Mouse (Mus musculus) cerebellum, adult 9-11 months (tissue): ENCODE measurements around the gene Ly6g6f.

Source experiments
- DNase-seq: peaks from one replicate; pipeline ENCODE4 v3.0.0; 2022

Gene Ly6g6f

DNA sequence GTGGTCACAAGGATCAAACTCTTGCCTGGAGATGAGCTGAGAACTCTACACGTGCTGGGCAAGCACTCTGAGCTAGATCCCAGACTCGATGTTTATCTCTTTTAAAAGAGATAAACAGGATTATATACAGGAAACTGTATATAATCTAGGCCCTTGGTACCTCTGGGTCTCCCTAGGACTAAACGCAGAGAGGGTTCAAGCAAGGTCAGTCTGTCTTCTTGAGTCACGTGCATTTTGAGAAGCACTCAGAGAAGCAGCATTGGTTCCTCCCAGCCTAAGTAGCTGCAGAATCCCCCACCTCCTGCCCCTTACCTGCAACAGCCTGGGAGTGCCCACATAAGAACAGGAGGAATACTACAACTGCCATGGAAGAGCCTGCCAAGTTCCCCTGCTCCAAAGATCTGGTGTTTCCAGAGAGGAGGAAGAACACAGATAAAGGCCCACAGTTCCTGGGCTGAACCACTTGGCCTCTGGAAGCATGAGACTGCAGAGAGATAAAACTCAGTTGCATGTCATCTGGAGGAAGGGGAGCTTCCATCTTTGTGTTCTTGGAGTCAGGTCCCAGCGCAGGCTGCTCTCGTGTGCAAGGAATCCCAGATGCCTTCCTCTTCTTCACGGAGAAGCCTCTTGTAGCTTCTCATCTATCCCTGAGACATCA is at the start of gene Ly6g6f:
Gene Ly6g6f, minus strand, starts transcription at position 403 of the 658 bp plus-strand sequence.
- no peak for DNase-seq

DNA sequence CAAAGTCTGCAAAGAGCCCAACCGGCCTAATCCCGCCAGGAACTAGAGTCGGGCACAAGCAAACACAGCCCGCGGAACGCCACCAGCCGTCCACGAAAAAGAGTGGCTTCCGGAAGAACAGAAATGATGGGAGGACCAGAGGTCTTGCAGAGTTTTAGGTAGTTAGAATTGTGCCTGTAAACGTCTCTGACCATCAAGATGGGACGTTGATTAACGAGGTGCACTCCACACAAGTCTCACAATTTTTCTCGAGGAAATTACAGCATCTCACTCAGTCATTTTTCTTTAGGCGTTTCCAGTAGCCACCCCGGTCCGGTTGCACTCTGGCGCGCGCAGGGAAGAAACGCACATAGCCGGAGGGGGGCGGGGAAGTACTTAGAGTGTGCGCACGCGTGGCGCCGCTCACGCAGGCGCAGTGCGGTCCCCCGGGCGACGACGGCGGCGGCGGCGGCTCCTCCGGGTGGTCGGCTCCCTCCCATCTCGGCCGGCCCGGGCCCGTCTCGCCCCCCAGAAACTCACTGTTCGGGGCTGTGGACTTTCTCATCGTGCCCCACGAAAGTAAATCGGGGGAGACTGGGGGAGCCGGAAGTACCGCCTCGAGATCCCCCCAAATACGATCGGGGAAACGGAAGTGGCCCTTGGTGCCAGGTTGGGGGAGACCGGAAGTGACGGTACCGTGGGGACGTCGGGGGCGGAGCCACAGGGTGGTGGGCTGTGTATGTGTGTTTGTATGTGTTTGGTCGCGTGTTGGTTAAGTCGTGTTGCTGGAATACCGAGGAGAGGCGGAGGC is 49.6 kb upstream of the Ly6g6f start, which contains the start of gene Bag6:
Gene Bag6, plus strand, starts transcription at position 378 of the 790 bp plus-strand sequence.
- DNase-seq: peak; percentile 96

DNA sequence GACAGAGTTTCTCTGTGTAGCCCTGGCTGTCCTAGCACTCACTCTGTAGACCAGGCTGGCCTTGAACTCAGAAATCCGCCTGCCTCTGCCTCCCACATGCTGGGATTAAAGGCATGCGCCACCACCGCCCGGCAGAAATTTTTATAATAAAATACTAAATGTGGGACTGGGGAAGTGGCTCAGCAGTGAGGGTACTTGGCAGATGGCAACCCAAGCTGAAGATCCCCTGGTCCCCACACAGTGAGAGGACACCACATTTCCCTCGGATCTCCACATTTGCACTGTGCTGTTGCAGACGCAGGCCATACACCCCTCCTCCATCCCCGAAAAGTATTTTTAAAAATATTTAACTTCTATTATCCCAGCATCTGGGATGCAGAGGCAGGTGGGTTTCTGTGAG is 48.1 kb upstream of the Ly6g6f start:
- DNase-seq: peak; percentile 62

DNA sequence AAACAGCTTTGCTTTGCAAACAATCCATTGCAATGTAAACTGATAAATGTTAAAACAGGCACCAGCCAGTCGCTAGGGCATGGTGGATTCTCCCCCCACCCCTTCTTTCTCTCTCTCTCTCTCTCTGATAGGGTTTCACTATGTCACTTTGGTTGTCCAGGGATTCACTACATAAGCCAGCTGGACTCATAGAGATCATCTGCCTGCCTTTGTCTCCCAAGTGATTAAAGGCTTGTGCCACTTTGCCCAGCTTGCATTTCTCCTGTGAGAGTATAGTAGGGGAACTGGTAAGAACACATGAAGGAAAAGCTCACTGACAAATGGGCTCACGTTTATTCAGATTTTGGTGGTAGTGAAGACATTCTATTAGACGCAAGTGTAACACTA is 46.8 kb upstream of the Ly6g6f start:
- DNase-seq: no peak

DNA sequence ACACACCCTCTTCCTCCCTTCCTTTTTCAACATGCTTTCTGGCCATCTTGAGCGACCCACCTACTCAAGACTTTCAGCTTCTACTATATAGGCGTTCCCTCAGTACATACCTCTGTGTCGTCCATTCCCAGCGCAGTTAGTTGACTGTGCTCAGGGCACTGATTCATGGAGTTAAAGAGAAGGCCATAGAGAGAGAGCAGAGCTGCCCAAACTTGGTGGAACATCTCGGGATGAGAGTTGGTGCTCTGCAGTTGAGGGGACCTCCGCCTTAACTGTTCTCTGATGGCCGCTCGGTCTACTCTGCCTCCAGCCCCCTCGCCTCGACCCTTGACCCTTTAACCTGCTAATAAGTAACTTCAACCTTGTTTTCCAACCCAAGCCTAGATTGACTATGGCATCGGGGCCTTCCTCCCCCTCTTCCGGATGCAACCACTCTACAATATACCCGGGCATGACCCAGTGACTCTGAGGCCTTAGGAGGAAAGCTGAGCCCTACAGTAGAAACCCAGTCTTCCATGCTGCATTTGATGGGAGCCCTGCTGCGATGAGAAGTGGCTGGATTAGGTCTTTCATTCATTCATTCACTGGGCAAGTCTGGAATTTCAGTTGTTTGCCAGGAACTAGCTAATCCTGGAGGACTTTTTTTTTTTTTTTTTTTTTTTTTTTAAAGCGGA is 46.2 kb upstream of the Ly6g6f start, which contains the start of gene Apom:
Gene Apom, minus strand, starts transcription at position 551 of the 674 bp plus-strand sequence.
- peak; percentile 32 for DNase-seq

DNA sequence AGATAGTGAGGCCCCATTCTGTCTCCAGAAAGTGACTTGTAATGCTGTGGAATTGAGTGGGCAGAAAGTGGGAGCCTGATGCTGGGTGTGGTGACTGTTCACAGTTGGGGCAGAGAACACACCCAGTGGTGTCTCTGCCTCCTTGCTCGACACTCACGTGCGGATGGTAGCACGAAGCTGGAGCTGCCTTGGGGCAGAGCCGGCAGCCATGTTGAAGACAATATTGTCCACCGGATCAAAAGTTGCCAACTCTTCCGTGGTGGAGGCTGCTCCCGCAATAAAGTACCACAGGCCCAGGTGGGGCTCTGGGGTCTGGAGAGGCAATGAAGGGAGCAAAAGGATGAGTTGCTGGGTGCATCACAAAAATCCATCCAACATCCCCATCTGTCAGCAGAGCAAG is 45.6 kb upstream of the Ly6g6f start:
- peak; percentile 25 for DNase-seq

DNA sequence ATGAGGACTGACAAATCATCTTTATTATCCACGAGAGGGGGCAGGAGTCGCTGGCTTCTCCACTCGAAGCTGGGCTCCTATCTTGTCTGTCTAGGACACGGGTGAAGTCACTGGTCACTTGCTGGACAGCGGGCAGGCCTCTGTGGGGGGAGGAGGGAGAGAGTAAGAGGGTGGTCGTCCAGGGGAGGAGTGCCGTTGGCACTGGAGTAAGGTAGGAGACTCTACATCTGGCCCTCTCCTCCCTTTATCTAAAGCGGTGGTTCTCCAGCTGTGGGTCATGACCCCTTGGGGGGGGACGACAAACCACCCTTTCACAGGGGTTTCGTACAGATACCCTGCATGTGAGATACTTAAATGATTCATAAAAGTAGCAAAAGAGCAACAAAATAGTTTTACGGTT is 43.6 kb upstream of the Ly6g6f start:
- DNase-seq: peak; percentile 51

DNA sequence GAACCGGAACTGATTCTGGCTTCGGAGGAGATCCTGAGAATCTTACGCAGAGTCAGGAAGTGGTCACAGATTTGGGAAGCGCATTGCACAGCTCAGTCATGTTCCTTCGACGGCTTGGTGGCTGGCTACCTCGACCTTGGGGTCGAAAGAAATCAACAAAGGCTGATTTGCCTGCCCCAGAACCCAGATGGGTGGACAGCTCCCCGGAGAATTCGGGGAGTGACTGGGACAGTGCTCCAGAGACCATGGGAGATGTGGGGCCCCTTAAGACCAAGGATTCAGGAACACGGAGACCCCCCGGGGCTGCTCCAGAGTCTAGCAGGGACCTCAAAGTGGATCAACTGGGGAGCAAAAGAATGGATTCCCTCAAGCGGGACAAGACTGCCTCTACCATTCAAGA is 41.6 kb upstream of the Ly6g6f start:
- DNase-seq: no peak

DNA sequence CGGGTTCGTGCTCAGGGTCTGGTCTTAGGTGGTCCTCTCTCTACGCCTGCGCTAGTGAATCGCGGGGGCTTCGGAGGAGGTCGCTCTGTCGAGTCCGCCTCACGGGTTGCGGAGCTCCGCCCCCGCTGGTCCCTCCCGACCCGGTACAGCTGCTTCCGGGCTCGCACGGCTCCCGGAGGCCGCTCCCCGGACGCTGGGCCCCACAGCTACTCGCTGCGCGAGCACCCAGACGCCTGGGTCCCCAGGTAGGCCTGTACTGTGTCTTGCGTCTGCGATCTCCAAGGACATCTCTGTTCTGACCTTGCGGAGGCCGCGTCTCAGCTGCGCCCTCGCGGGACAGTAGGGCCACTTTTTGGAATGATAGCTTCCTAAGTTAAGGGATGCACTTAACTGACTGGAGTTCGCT is 40.8 kb upstream of the Ly6g6f start, which contains the start of gene D17H6S53E:
Gene D17H6S53E, plus strand, starts transcription at position 168 of the 406 bp plus-strand sequence.
- peak; percentile 73 for DNase-seq

DNA sequence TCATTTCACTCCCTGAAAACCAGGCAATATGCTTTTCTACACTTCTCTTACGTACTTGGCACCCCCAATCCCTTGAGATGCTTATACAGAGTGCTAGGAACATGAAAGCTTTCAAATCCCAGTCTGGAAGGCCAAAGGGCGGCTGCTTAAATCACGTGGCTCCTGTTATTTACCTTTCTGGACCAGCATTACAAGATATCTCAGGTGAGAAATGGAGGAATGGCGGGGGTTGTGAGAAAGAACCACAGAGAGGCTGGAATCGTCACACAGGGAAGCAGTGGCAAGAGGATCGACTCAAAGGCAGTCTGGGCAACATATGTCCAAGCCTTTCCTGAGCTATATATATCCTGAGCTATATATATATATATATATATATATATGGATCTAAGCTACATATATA is 40.2 kb upstream of the Ly6g6f start:
- peak; percentile 36 for DNase-seq

DNA sequence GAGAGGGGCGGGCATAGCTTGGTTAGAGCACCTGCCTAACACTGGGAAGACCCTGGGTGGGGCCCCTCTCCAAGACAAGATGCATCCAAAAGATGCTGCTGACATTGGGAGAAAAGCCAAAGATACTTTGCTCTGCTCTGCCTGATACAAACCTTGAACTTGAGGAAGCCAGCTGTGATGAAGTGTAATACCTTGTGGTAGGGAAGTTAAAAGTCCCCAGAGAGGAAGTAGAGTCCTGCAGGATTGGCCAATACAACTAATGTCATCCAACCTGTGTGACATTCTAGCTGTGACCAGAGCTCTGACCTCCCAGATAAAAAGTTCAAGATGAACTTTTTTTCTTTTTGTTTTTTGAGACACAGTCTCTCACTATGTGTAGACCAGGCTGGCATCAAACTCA is 39.7 kb upstream of the Ly6g6f start:
- DNase-seq: no peak

DNA sequence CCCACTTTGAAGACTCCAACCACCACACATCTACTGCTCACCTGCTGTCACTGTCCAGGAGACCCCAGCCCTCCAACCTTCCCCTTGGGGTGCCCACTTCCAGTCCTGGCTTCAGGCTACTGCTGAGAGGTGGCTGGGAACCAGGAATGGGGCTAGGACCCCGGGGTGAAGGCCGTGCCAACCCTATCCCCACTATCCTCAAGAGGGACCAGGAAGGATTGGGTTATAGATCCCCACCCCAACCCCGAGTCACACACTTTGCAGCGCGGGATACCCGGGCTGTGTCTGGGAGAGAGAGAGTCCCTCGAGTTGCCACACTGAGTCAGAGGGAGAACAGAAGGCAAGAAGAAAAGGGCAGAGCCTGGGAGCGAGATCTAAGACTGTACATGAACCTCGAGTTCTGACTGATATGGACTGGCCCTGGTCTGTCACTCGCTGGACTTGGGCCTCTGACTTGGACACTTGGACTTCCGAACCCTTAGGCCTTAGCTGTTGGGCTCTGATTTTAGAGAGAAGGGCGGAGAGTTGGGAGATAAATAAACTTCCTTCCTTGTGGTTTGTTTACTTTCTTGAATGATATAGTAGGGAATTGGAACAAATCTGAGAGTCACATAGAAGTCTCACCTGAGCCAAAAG is 39.0 kb upstream of the Ly6g6f start:
- DNase-seq: peak; percentile 56

DNA sequence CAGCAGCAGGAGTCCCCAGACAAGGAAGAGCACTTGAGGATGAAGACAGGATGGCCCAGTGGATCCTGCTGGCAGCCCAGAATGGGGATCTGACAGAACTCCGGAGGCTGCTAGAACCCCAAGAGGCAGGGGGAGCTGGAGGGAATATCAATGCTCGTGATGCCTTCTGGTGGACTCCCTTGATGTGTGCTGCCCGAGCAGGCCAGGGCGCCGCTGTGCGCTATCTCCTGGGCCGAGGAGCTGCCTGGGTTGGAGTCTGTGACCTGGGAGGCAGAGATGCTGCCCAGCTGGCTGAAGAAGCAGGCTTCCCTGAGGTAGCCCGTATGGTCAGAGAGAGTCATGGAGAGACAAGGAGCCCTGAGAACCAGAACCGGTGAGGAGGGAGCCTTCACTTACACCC is 37.9 kb upstream of the Ly6g6f start:
- peak; percentile 49 for DNase-seq

DNA sequence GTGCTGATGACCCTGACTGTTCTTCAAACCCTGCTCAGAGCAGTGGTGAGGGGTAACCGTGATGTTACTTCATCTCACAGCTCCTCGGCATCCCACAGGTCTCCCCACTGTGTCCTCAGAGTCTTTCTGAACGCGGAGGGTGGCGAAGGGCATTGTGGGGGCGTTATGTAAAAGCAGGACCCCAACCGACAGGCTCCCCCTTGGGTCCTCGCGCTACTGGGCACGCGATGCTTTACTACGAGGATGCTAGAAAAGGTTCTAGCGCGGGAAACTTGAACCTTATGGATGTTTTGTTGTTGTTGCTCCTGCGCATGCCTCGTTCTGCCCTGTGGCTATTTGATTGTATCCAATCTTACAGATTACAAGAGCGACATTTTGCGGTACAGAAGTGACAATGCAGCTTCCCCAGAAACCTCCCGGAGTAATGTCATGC is 36.5 kb upstream of the Ly6g6f start, which contains the start of gene Csnk2b:
Gene Csnk2b, minus strand, starts transcription at position 183 of the 433 bp plus-strand sequence.
- DNase-seq: peak; percentile 86

DNA sequence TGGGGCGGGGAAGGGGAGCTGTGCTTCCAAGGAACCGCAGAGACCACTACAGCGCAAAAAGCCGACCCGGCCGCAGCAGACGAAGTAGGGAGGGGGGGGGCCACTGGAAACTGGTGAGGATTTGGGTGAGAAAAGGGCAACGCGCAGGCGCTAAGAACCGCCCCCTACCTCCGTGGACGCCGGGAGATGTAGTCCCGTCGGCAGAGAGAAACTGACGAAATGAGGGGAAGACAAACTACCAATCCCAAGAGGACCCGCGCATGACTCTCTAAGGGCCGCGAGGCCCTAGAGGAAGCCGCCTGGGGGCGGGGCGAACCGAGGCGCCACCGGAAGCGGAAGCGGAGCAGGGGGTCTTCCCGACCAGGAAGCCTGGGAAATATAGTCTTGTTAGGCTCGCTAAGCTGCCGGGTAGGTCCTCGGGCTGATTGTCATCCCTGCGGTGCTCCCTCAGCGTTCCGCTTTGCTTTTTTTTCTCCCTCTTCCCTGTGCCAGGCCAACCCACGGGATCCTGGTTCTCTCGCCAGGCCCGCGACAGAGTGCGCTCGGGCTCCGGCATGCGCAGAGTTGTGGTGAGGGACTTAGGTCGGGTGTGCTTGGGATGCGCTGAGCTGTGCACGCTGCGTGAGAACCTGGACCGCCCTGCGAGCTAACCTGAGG is 35.9 kb upstream of the Ly6g6f start, which contains the start of gene Gpank1:
Gene Gpank1, plus strand, starts transcription at position 313 of the 657 bp plus-strand sequence.
- DNase-seq: peak; percentile 99

DNA sequence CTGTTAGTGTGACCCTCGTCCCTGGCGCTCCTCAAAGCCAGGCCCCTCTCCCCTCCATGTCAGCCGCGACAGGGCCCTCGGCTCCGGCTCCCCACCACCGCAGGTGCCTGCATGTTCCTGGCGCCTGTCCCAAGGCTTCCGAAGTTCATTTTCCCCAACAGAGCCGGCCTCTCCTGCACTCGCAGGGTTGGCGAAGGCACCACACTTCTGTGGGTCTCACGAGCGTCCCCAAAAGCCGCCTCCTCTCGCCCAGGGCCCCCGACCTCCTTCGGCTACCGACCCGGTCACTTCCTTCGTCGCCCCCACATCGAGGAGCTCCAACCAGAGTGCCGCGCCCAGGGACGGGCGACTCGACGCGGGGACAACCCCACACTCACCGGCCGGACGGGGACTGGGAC is 35.3 kb upstream of the Ly6g6f start:
- peak; percentile 82 for DNase-seq

DNA sequence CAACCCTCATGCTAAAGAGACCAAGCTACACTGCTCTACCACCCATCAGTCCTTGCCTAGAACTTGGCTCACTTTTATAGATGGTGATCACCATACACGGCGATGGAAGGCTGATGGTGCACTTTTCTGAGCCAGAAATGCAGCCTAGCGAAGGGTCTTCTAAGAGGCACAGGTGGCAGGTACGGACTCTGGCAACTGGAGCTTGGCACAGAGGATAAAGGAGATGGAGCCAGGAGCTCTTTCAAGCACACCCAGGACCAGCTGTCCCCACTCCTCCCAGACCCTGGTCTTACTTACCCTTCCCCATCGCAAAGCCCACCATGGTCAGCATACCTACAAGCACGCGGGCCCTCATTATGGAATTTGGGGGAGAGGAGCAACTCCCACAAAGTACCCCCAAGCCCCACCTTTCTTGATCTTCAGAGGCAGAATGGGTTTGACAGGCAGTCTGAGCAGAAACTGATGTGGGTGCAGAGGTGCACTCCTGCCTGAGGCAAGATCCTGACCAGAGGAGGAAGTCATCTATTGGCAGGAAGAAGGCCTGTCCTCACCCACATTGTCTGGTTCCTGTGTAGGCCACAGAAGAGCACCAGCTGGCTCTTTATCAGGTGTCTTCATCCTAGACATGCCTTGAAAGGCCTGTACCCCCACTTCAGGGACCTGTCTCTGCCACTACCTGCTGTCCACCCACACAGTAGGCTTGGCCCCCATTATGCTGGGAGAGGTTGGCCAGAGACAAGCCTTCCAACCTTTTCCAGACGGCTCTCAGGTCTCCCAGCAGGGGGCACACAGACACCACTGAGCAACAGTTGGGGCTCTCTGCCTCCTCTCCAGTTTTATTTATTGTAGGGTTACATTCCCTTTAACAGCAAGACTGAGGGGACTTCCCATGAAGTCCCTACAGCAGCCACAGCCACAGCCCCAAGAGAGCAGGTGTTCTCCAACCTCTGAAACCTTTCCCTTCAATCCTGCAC is 29.9 kb upstream of the Ly6g6f start, which contains the start of gene Ly6g5b:
Gene Ly6g5b, minus strand, starts transcription at position 383 of the 974 bp plus-strand sequence.
- no peak for DNase-seq

DNA sequence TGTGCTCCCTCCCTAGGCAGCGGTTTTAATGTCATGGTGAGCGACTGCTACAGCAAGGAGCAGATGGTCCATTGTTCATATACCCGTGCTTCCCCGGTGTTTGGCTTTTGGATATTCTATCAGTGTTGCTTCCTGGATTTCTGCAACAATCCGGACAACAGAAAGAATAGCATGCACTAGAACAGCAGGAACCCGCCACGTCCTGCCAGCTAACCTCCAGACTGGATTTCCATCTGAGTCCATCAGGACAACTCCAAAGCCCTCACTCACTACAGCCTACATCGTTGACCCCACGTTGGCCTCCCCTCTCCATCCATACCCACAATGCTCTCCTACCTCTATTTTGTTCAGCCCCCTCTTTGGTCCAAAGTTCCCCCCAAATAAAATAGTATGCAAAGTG is 26.4 kb upstream of the Ly6g6f start:
- no peak for DNase-seq

DNA sequence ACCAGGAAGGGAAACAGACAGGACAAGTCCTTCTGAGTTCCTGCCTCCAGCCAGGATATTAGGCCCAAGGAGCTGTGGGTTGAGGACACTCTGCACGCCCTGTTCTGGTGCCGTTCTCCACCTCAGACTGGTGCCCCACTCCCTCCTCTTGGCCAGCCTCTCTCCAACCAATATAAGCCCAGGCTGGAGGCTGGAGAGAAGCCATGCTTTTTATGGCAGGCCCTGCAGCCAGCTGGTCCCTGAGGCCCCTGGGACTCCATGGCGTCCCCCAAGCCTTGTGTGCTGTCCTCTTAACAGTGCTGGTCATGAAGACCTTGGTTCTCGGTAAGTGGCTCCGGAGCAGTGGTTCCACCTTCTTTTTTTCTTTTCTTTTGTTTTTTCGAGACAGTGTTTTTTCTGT is 22.7 kb upstream of the Ly6g6f start, which contains the start of gene Ly6g5c:
Gene Ly6g5c, plus strand, starts transcription at position 183 of the 400 bp plus-strand sequence.
- DNase-seq: peak; percentile 81

DNA sequence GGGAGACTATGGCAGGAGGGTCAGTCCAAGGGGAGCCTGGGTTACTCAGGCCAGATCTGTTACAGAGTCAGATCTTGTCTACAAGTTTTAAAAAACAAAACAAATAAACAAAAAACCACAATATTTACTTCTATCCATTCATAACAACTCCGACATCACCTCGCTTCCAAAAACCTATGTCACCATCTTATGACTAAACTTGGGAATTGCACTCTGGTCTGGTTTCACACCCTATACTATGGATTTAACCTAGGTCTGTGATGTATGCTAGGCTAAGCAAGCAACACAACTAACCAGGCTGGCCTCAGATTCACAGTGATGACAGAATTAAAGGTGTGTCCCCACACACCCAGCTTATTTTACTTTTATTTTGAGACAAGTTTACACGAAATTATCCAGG is 21.1 kb upstream of the Ly6g6f start:
- no peak for DNase-seq
